Mouse (Mus musculus): Measurements from ENCODE around the gene Cby1.

- TF ChIP-seq CTCF (IDR thresholded peaks at IDR 0.05; ENCODE audit: extremely low read depth, insufficient read depth, insufficient read length, insufficient replicate concordance) (no peak), POLR2A (IDR thresholded peaks at IDR 0.05; ENCODE audit: low read depth, low read length) (no peak)
Observed at GRCm38 (mm10) chr15:79661852-79662251, 2.9 kb downstream of the Cby1 start.

All from spleen, adult 2 months (tissue).